Mouse (Mus musculus): ENCODE data around the gene Smco4.

- TF ChIP-seq POLR2A (IDR thresholded peaks at IDR 0.05; ENCODE audit: low read depth, low read length) (no peak), CTCF (conservative IDR thresholded peaks at IDR 0.05; ENCODE audit: insufficient read depth, insufficient read length, low read depth, low read length) (no peak)
Measured at GRCm38 (mm10) chr9:15553322-15553721, 60.1 kb downstream of the Smco4 start.
